Mouse (Mus musculus) left cerebral cortex, adult 2 months (tissue): ENCODE measurements around the gene Uprt. TPM values are rescaled to one million over a fixed set of nuclear protein-coding genes. Genes with fewer than 3 reads are reported as not detected.

Experiments used
- DNase-seq, 2 experiments: peaks; one replicate each; pipeline ENCODE4 v3.0.0; 2021 to 2022; ENCODE audit warnings: low spot score in 2 of 2, mixed read lengths in 1 of 2; ENCODE audit errors: extremely low spot score in 1 of 2
- H3K27ac ChIP-seq: fragments of 200-600 bp; 2 replicates; pipeline ENCODE4 v1.8.1; 2022
- H3K4me3 ChIP-seq: fragments of 200-600 bp; 2 replicates; pipeline ENCODE4 v1.8.1; 2022
- CTCF ChIP-seq: fragments of 200-600 bp; IDR thresholded peaks from 2 replicates; pipeline ENCODE4 v1.8.1; 2022; ENCODE audit warnings: antibody characterized with exemption, mild to moderate bottlenecking, moderate library complexity
- intact Hi-C: fragments of 180-260 bp; cut with DNase I; formaldehyde crosslinking; loops from one replicate; pipeline ENCODE4 v1.15.1; 2025
- total RNA-seq, 2 experiments: library from RNA; stranded (reverse); gene quantifications; 2 replicates each; pipeline ENCODE4 v1.2.3; 2021

The Uprt gene
- total RNA-seq, 2 experiments from 2014 or later, result 15.0 to 15.5 TPM

GRCm38 (mm10) chrX:104501765-104502164, 19.1 kb downstream of the Uprt start:
- intact Hi-C loops, result no loop called here
- Histone ChIP-seq H3K4me3 (no peak overlapping the region), H3K27ac (no peak overlapping the region)
- no peak for TF ChIP-seq CTCF
- DNase-seq, result no peak

- Histone ChIP-seq H3K27ac (no peak overlapping the region), H3K4me3 (no peak overlapping the region)
- intact Hi-C loops, result no loop called here
- TF ChIP-seq CTCF, result no peak
- no peak for DNase-seq
Measured at GRCm38 (mm10) chrX:104542635-104543034, 60.0 kb downstream of the Uprt start.

- intact Hi-C loops, result no loop called here
- no peak for DNase-seq
- TF ChIP-seq CTCF, result no peak
- Histone ChIP-seq H3K27ac (no peak overlapping the region), H3K4me3 (no peak overlapping the region)
Measured at GRCm38 (mm10) chrX:104543919-104544595, 61.4 kb downstream of the Uprt start.

- no peak for DNase-seq
- H3K27ac ChIP-seq, result no peak overlapping the region
- intact Hi-C loops, result no loop called here
- H3K4me3 ChIP-seq, result no peak overlapping the region
- no peak for TF ChIP-seq CTCF
Measured at GRCm38 (mm10) chrX:104545283-104545682, 62.7 kb downstream of the Uprt start.

Other genes starting within 250 kb of the Uprt start
- gene Abcb7, start 69.0 kb upstream of the Uprt start, total RNA-seq, result 10 to 100 TPM; 24.9 to 27.7 TPM
- 1 to 10 TPM; 5.9 to 6.3 TPM for gene Zdhhc15, start 188.2 kb downstream of the Uprt start, total RNA-seq